Mouse (Mus musculus): ENCODE data around the gene Nfil3. TPM values are rescaled to one million over a fixed set of nuclear protein-coding genes. Genes with fewer than 3 reads are reported as not detected.

Nfil3 gene
- polyA plus RNA-seq, 1 experiment from 2014 or later = 40.5 TPM

DNA sequence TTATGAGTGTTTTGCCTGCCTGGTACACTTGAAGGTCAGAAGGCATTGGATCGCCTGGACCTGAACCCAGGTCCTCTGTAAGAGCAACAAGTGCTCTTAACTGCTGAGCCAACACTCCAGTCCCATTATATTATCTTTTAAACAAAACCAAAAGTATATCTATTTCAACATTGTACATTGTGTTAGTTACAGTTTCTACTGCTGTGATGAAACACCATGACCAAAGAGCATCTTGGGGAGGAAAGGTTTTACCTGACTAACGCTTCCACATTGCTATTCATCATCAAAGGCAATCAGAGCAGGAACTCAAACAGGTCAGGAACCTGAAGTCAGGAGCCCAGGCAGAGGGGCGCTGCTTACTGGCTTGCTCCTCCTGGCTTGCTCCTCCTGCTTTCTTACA, 8.2 kb downstream of the Nfil3 start:
- peaks cover 13% of the 10 kb centered on the region for H3K36me3 ChIP-seq
- no peak for ATAC-seq (replicated peaks; ENCODE audit: insufficient number of reproducible peaks, insufficient read depth, low FRiP score, low read depth)
- no peaks in the 10 kb centered on the region for H3K9me3 ChIP-seq (replicated peaks)
- H3K27ac ChIP-seq = no peak overlapping the region
- 90% methylated on average over 3 of the region's 3 CpGs for WGBS
- no peak overlapping the region for H3K9ac ChIP-seq
- H3K27me3 ChIP-seq = no peaks in the 10 kb centered on the region
- no peak overlapping the region for H3K4me3 ChIP-seq
- H3K4me1 ChIP-seq (replicated peaks) = peaks cover 63% of the 10 kb centered on the region
- H3K4me2 ChIP-seq = no peak overlapping the region

DNA sequence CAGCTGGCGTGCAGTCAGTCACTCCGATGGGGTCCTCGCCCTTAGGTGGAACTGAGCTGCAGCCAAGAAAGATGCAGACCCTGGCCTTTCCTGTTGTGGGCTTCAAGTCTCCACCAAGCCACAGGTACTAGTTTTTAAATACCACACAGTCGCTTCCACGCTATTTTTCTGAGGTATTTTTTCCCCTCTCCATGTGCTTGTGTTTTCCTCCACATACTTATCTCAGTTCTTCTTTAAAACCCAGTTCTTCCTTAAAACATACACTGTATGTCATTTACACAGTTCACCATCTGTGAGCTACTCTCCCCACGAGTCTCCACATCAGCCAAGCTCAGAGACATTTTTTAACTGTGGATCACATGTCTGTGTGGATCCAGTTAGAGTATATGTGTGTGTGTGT, 10.0 kb downstream of the Nfil3 start:
- 66% methylated on average over 6 of the region's 6 CpGs for WGBS
- Histone ChIP-seq H3K27ac (no peak overlapping the region), H3K4me2 (no peak overlapping the region), H3K27me3 (no peaks in the 10 kb centered on the region), H3K36me3 (peaks cover 30% of the 10 kb centered on the region), H3K9me3 (replicated peaks) (no peaks in the 10 kb centered on the region), H3K9ac (no peak overlapping the region), H3K4me3 (no peak overlapping the region), H3K4me1 (replicated peaks) (peaks cover 46% of the 10 kb centered on the region)
- ATAC-seq (replicated peaks; ENCODE audit: insufficient number of reproducible peaks, insufficient read depth, low FRiP score, low read depth) = no peak

- Histone ChIP-seq H3K36me3 (peaks cover 36% of the 10 kb centered on the region), H3K27ac (no peak overlapping the region), H3K4me2 (no peak overlapping the region), H3K9me3 (replicated peaks) (no peaks in the 10 kb centered on the region), H3K9ac (no peak overlapping the region), H3K4me1 (replicated peaks) (no peaks in the 10 kb centered on the region), H3K27me3 (no peaks in the 10 kb centered on the region), H3K4me3 (no peak overlapping the region)
- 86% methylated on average over 4 of the region's 4 CpGs for WGBS
- ATAC-seq (replicated peaks; ENCODE audit: insufficient number of reproducible peaks, insufficient read depth, low FRiP score, low read depth) = no peak
Observed at GRCm38 (mm10) chr13:52962922-52963321, 18.0 kb downstream of the Nfil3 start.

- no peaks in the 10 kb centered on the region for H3K4me1 ChIP-seq (replicated peaks)
- no peak overlapping the region for H3K4me2 ChIP-seq
- no peak for ATAC-seq (replicated peaks; ENCODE audit: insufficient number of reproducible peaks, insufficient read depth, low FRiP score, low read depth)
- WGBS = 78% methylated on average over 6 of the region's 6 CpGs
- no peak overlapping the region for H3K4me3 ChIP-seq
- no peaks in the 10 kb centered on the region for H3K27me3 ChIP-seq
- no peaks in the 10 kb centered on the region for H3K9me3 ChIP-seq (replicated peaks)
- no peak overlapping the region for H3K27ac ChIP-seq
- no peak overlapping the region for H3K9ac ChIP-seq
- peaks cover 30% of the 10 kb centered on the region for H3K36me3 ChIP-seq
Observed at GRCm38 (mm10) chr13:52962361-52962760, 18.5 kb downstream of the Nfil3 start.

- Histone ChIP-seq H3K4me3 (no peak overlapping the region), H3K9me3 (replicated peaks) (no peaks in the 10 kb centered on the region), H3K9ac (no peak overlapping the region), H3K27ac (no peak overlapping the region), H3K4me2 (no peak overlapping the region), H3K4me1 (replicated peaks) (no peaks in the 10 kb centered on the region), H3K36me3 (no peaks in the 10 kb centered on the region), H3K27me3 (no peaks in the 10 kb centered on the region)
- ATAC-seq (replicated peaks; ENCODE audit: insufficient number of reproducible peaks, insufficient read depth, low FRiP score, low read depth) = no peak
- 81% methylated on average over 6 of the region's 6 CpGs for WGBS
Observed at GRCm38 (mm10) chr13:52953779-52954553, 26.9 kb downstream of the Nfil3 start.

DNA sequence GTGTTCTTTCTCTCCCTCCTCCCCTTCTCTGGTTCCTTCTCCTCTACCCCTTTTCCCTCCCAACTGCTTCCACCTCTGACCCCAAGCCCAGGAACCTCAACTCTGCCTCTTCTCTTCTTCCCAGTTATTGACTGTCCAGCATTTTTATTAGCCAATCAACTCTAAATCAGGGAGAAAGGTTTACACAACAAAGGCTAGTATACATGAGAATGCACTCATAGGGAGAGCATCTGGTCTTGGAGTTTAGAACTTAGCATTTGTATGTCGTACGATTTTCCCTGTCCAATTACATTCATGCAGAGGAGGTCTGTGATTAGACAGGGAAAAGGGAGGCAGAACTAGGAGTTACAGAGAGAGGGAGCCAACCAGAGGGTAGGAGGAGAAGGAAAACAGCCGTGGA, 31.7 kb downstream of the Nfil3 start:
- Histone ChIP-seq H3K27ac (no peak overlapping the region), H3K9ac (no peak overlapping the region), H3K4me1 (replicated peaks) (peaks cover 3% of the 10 kb centered on the region), H3K27me3 (no peaks in the 10 kb centered on the region), H3K4me3 (no peak overlapping the region), H3K4me2 (no peak overlapping the region), H3K36me3 (no peaks in the 10 kb centered on the region), H3K9me3 (replicated peaks) (no peaks in the 10 kb centered on the region)
- no peak for ATAC-seq (replicated peaks; ENCODE audit: insufficient number of reproducible peaks, insufficient read depth, low FRiP score, low read depth)
- WGBS = 86% methylated on average over 3 of the region's 3 CpGs

- ATAC-seq (replicated peaks; ENCODE audit: insufficient number of reproducible peaks, insufficient read depth, low FRiP score, low read depth) = no peak
- WGBS = 77% methylated on average over 4 of the region's 4 CpGs
- Histone ChIP-seq H3K9me3 (replicated peaks) (no peaks in the 10 kb centered on the region), H3K9ac (no peak overlapping the region), H3K36me3 (no peaks in the 10 kb centered on the region), H3K27me3 (no peaks in the 10 kb centered on the region), H3K27ac (no peak overlapping the region), H3K4me1 (replicated peaks) (peaks cover 7% of the 10 kb centered on the region), H3K4me2 (no peak overlapping the region), H3K4me3 (no peak overlapping the region)
Observed at GRCm38 (mm10) chr13:52947545-52947944, 33.3 kb downstream of the Nfil3 start.

DNA sequence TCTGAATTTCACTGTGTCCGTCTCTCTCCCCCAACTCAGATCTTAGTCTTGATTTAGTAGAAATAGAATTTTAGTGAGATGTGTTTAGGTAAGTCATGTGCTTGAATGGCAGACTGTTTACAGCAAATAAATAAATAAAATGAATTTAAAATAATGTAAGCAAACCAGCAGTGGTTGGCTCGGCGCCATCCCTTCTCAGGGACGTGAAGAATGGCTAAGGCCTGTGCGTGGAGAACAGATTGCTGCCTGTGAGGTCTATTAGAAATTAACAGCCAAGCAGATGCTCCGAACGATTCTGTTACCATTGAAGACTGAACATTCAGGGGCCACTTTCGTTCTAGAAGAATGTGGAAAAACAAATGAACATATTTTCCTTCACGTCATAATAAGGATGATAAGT, 35.1 kb downstream of the Nfil3 start:
- peaks cover 7% of the 10 kb centered on the region for H3K4me1 ChIP-seq (replicated peaks)
- H3K9me3 ChIP-seq (replicated peaks) = no peaks in the 10 kb centered on the region
- WGBS = 76% methylated on average over 9 of the region's 9 CpGs
- no peaks in the 10 kb centered on the region for H3K36me3 ChIP-seq
- no peaks in the 10 kb centered on the region for H3K27me3 ChIP-seq
- H3K4me2 ChIP-seq = no peak overlapping the region
- ATAC-seq (replicated peaks; ENCODE audit: insufficient number of reproducible peaks, insufficient read depth, low FRiP score, low read depth) = no peak
- H3K9ac ChIP-seq = no peak overlapping the region
- no peak overlapping the region for H3K4me3 ChIP-seq
- H3K27ac ChIP-seq = no peak overlapping the region

DNA sequence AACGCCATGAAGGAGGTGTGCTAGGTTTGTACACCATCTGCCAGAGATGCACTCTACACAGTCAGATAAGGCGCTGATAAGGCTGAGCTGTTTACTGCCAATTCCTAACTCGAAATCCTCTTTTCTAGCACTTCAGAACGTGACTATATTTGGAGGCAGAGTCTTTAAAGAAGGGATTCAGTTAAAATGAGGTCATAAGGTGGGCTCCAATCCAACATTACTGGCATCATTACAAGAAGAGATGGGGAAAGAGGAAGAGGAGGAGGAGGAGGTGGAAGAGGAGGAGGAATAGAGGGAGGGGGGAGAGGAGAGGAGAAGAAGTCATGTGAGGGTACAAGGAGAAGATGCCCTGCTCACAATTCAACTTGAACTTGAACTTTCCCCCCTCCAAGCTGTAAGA, 36.8 kb downstream of the Nfil3 start:
- Histone ChIP-seq H3K4me3 (no peak overlapping the region), H3K9me3 (replicated peaks) (no peaks in the 10 kb centered on the region), H3K9ac (no peak overlapping the region), H3K4me1 (replicated peaks) (peaks cover 7% of the 10 kb centered on the region), H3K4me2 (no peak overlapping the region), H3K36me3 (no peaks in the 10 kb centered on the region), H3K27me3 (no peaks in the 10 kb centered on the region), H3K27ac (no peak overlapping the region; the same call in 1 of the 2 replicates)
- WGBS = 23% methylated on average over 4 of the region's 4 CpGs
- ATAC-seq (replicated peaks; ENCODE audit: insufficient number of reproducible peaks, insufficient read depth, low FRiP score, low read depth) = no peak

DNA sequence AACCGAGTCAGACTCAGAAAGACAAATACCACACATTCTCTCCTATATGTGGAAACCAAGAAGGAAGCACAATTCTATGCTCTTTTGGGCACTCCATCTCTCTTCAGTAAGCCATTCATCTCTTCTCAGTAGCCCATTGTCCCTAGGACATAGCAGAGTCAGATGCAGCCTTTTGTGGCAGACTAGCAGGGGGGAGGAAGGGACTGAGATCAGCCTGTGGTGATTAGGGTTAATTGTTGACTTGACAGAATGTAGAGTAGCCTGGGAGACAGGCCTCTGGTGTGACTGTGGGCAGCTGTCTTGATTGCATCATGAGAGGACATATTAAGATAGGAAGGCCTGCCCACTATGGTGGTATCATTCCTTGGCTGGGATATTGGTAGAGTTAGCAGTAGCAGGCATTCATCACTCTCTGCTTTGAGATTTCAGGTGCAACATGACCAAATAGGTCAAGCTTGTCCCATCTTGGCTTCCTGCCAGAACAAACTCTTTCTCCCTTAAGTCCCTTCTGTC, 37.9 kb downstream of the Nfil3 start:
- ATAC-seq (replicated peaks; ENCODE audit: insufficient number of reproducible peaks, insufficient read depth, low FRiP score, low read depth) = no peak
- Histone ChIP-seq H3K27me3 (no peaks in the 10 kb centered on the region), H3K9ac (no peak overlapping the region), H3K27ac (no peak overlapping the region), H3K36me3 (no peaks in the 10 kb centered on the region), H3K4me3 (no peak overlapping the region), H3K4me2 (no peak overlapping the region), H3K4me1 (replicated peaks) (peaks cover 7% of the 10 kb centered on the region), H3K9me3 (replicated peaks) (no peaks in the 10 kb centered on the region)
- 63% methylated on average over 1 of the region's 1 CpGs for WGBS

DNA sequence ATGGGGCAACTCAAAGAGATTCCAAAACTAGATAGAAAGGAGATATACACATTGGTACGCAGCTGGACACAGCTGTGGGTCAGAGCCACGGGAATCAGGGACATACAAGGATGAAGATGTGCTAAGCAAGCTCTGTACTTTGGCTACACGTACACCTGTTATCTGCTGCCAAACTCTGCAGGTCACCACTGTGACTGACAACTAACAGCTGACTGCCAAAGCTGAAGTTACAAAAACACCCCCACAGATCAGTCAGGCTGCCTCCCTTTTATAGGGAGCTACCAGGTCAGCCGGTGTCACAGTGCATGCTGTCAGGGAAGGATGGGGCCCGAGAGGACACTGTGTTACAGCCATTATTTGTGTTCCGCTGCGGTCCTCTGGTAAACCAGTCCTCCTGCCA, 39.9 kb downstream of the Nfil3 start:
- no peak for ATAC-seq (replicated peaks; ENCODE audit: insufficient number of reproducible peaks, insufficient read depth, low FRiP score, low read depth)
- no peak overlapping the region for H3K27ac ChIP-seq
- no peak overlapping the region for H3K4me3 ChIP-seq
- H3K9ac ChIP-seq = no peak overlapping the region
- 73% methylated on average over 7 of the region's 7 CpGs for WGBS
- H3K36me3 ChIP-seq = no peaks in the 10 kb centered on the region
- peaks cover 7% of the 10 kb centered on the region for H3K4me1 ChIP-seq (replicated peaks)
- no peaks in the 10 kb centered on the region for H3K27me3 ChIP-seq
- no peak overlapping the region for H3K4me2 ChIP-seq
- no peaks in the 10 kb centered on the region for H3K9me3 ChIP-seq (replicated peaks)

DNA sequence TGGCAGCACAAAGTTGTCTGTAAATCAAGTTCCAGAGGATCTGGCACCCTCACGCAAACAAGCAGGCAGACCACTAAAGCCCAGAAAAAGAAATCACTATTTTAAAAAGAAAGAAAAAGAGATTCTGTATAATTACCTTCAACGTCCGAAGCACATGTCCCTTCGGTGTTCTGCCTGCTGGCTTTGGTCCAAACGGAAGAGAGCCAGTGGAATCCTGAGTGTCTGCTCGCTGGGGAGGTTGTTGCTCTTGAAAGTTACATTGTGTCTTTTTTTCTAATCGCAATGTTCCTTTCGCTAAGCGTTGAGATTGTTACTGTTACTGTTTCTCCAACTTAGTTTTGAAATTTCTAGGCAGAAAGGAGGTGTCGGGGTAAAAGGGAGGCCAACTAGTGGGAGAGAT, 50.3 kb downstream of the Nfil3 start:
- WGBS = 42% methylated on average over 10 of the region's 10 CpGs
- H3K27ac ChIP-seq = no peak overlapping the region
- no peak for ATAC-seq (replicated peaks; ENCODE audit: insufficient number of reproducible peaks, insufficient read depth, low FRiP score, low read depth)
- H3K4me2 ChIP-seq = no peak overlapping the region
- no peaks in the 10 kb centered on the region for H3K36me3 ChIP-seq
- peaks cover 22% of the 10 kb centered on the region for H3K4me1 ChIP-seq (replicated peaks)
- no peak overlapping the region for H3K4me3 ChIP-seq
- H3K9ac ChIP-seq = no peak overlapping the region
- H3K9me3 ChIP-seq (replicated peaks) = no peaks in the 10 kb centered on the region
- no peaks in the 10 kb centered on the region for H3K27me3 ChIP-seq
